Mouse (Mus musculus): ENCODE data around the gene Lars2. TPM values are rescaled to one million over a fixed set of nuclear protein-coding genes. Genes with fewer than 3 reads are reported as not detected.

Lars2 gene
- total RNA-seq, 2 experiments from 2014 or later: 60.3 to 97.7 TPM

- DNase-seq: no peak
Measured at GRCm38 (mm10) chr9:123507380-123507779, 140.7 kb downstream of the Lars2 start.

- no peak for DNase-seq
Measured at GRCm38 (mm10) chr9:123508986-123509385, 142.3 kb downstream of the Lars2 start.

- no peak for DNase-seq
Measured at GRCm38 (mm10) chr9:123509638-123510604, 143.2 kb downstream of the Lars2 start.

- no peak for DNase-seq
Measured at GRCm38 (mm10) chr9:123510926-123511325, 144.2 kb downstream of the Lars2 start.

Other genes starting within 250 kb of the Lars2 start
- gene Clec3b, start 216.0 kb upstream of the Lars2 start, total RNA-seq (2021): 10 to 100 TPM; 51.8 to 56.9 TPM
- under 1 TPM; 0.48 to 0.99 TPM for gene Cdcp1, start 150.9 kb upstream of the Lars2 start, total RNA-seq (2021)
- 10 to 100 TPM; 13.6 to 16.1 TPM for gene Tmem158, start 106.2 kb upstream of the Lars2 start, total RNA-seq (2021)
- 10 to 100 TPM; 31.8 to 35.9 TPM for gene Limd1, start 111.8 kb downstream of the Lars2 start, total RNA-seq (2021)
- 10 to 100 TPM; 60.2 to 84.8 TPM for gene Sacm1l, start 162.8 kb downstream of the Lars2 start, total RNA-seq (2021)

Data from adrenal gland, postnatal 10 days (tissue).